Mouse (Mus musculus) NIH3T3 (cell line): Measurements from ENCODE around the gene Mroh2a.

Experiments
- DNase-seq: peaks from one replicate; pipeline ENCODE4 v3.0.0-alpha.2; 2012; ENCODE audit warnings: low read depth

Mroh2a gene

GRCm38 (mm10) chr1:88235046-88235893, 8.5 kb downstream of the Mroh2a start:
- no peak for DNase-seq

GRCm38 (mm10) chr1:88235894-88236415, 9.2 kb downstream of the Mroh2a start:
- DNase-seq = no peak

- no peak for DNase-seq
Measured at GRCm38 (mm10) chr1:88237311-88237710, 10.5 kb downstream of the Mroh2a start.

- no peak for DNase-seq
Measured at GRCm38 (mm10) chr1:88238771-88239170, 12.0 kb downstream of the Mroh2a start.

GRCm38 (mm10) chr1:88240072-88240471, 13.3 kb downstream of the Mroh2a start:
- no peak for DNase-seq

- no peak for DNase-seq
Measured at GRCm38 (mm10) chr1:88240579-88240978, 13.8 kb downstream of the Mroh2a start.

- DNase-seq = no peak
Measured at GRCm38 (mm10) chr1:88243861-88244260, 17.1 kb downstream of the Mroh2a start.

- DNase-seq = no peak
Measured at GRCm38 (mm10) chr1:88245881-88246280, 19.1 kb downstream of the Mroh2a start.

- DNase-seq = no peak
Measured at GRCm38 (mm10) chr1:88246386-88246785, 19.6 kb downstream of the Mroh2a start.

- no peak for DNase-seq
Measured at GRCm38 (mm10) chr1:88247660-88248059, 20.9 kb downstream of the Mroh2a start.

GRCm38 (mm10) chr1:88248658-88249057, 21.9 kb downstream of the Mroh2a start:
- no peak for DNase-seq

- no peak for DNase-seq
Measured at GRCm38 (mm10) chr1:88249596-88249995, 22.8 kb downstream of the Mroh2a start.

GRCm38 (mm10) chr1:88250023-88250422, 23.2 kb downstream of the Mroh2a start:
- no peak for DNase-seq

- no peak for DNase-seq
Measured at GRCm38 (mm10) chr1:88253106-88253505, 26.3 kb downstream of the Mroh2a start.

GRCm38 (mm10) chr1:88253540-88253939, 26.8 kb downstream of the Mroh2a start:
- DNase-seq = no peak

- DNase-seq = no peak
Measured at GRCm38 (mm10) chr1:88254793-88255465, 28.1 kb downstream of the Mroh2a start.

- DNase-seq = no peak
Measured at GRCm38 (mm10) chr1:88255466-88255857, 28.7 kb downstream of the Mroh2a start.

- no peak for DNase-seq
Measured at GRCm38 (mm10) chr1:88255989-88256754, 29.4 kb downstream of the Mroh2a start.

GRCm38 (mm10) chr1:88256886-88257663, 30.3 kb downstream of the Mroh2a start:
- DNase-seq = peak; percentile 56

- no peak for DNase-seq
Measured at GRCm38 (mm10) chr1:88257681-88258080, 30.9 kb downstream of the Mroh2a start.

- no peak for DNase-seq
Measured at GRCm38 (mm10) chr1:88258361-88258760, 31.6 kb downstream of the Mroh2a start.
